Mouse (Mus musculus): ENCODE results near the gene Rftn1.
"Not testable (repeated sequence)": the region's sequence is repeated elsewhere in the genome, so short reads cannot be mapped to it uniquely, and the experiment has no call there.

The Rftn1 gene

GRCm38 (mm10) chr17:50127045-50127813, 63.2 kb downstream of the Rftn1 start:
- no peak for DNase-seq (ENCODE audit: low read depth, low spot score)

GRCm38 (mm10) chr17:50126545-50126944, 63.9 kb downstream of the Rftn1 start:
- DNase-seq (ENCODE audit: low read depth, low spot score), result no peak

DNA sequence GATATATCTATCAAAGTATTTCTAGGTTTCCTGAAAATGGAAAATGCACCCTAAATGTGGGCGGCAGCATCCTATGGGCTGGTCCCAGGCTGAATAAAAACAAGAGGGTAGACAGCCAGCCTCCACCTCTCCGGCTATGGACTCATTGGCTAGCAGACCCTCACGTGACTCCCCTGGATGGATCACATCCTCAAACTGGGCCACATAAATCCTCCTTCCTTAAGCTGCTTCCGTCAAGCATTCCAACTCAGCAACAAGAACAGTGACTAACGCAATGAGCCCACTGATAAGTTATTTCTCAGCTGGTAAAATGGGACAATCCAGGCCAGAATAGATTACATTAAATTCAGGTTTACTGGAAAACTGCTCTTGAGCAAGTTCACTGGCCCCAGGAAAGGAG, 64.6 kb downstream of the Rftn1 start:
- no peak for DNase-seq (ENCODE audit: low read depth, low spot score)

DNA sequence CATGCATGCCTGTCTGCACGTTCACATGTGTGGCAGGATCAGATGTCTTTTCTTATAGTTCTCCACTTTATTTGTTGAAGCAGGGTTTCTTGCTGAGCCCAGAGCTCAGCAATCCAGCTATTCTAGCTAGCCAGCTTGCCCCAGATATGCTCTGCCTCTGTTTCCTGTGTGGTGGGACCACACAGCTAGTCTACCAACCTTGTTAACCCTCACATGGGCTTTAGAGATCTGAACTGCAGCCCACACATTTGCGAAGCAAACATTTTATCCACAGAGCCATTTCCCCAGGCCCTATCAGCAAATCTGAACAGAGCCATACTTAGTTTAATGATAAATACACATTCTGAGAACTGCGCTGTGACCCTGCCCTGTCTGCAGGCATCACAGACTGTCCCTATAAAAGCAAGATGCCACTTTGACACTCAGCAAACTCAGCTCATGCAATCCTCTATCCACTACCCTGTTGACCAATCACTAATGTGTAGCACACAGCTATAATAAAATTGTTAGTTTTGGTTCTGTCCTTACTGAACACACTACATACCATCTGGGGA, 65.2 kb downstream of the Rftn1 start:
- DNase-seq (ENCODE audit: low read depth, low spot score), result no peak

DNA sequence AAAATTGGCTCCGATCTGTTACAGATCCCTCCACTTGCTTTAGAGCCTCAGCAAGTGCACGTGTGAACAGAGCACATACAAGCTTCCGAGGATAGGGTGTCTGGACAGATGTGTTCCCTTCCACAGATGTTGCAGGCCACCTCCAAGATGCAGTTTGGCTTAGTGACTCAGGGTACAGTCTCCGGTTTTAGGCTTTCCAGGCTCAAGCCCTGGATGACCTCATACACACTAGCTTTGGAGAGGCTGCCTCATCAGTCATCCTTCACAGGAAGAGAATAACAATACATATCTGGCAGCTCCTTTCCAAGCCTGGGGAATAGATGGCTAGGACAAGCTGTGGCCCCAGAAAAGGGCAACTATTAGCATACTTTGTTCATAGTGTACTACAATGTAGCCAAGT, 65.8 kb downstream of the Rftn1 start:
- DNase-seq (ENCODE audit: low read depth, low spot score), result no peak

DNA sequence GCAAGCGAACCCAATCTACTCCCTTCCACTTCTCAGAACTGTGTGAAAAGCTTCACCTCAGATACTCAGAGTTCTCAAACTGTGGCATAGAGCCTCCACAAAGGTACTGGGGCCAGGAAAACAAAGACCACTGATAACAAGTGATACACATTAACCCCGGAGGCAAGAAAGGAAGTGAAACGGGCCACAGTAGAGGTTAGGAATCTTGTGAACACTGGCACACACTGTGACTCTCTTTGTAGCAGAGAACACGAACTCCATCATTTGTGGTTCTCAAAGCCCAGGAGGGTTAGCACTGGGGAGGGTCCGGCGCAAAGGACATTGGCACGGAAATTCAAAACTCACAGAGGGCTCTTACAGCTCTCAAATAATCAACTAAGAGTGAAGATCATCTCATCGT, 67.9 kb downstream of the Rftn1 start:
- no peak for DNase-seq (ENCODE audit: low read depth, low spot score)

DNA sequence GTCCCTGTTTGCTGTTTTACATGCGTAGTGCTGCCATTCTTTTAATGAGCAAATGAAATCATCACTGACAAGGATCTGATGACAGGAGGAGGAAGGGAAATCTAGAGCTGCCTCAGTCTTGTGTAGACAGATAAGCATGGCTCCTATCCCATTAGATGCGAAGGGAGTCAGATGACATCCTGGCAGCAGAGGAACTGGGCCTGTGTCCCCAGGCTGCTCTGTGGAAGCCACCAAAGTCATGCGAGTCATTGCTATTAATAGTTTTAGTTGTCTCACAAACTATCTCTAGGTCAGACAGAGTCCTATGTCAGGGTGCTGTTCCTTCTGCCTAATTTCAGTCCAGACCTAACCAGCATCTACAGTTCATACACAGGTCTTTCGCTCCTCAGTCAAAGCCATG, 70.4 kb downstream of the Rftn1 start:
- no peak for DNase-seq (ENCODE audit: low read depth, low spot score)

DNA sequence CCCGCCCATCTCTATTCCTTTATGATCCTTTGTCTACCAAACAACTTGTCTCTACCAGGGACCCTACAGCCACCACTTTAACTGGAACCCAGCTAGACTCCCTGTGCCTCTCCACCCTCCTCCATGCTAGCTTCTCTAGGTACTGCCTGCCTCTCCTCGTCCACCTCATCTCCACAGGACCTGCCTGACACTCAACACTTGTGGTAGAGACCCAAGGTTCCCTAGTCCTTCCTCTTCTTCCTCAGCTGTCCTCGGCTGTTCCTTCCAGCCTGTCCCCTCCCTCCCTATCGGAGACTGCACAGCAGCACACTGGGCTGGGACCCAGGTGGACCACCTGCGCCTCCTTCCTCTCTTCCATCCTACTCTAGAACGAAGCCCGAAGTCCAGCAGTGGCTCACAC, 73.0 kb downstream of the Rftn1 start:
- DNase-seq (ENCODE audit: low read depth, low spot score), result no peak

DNA sequence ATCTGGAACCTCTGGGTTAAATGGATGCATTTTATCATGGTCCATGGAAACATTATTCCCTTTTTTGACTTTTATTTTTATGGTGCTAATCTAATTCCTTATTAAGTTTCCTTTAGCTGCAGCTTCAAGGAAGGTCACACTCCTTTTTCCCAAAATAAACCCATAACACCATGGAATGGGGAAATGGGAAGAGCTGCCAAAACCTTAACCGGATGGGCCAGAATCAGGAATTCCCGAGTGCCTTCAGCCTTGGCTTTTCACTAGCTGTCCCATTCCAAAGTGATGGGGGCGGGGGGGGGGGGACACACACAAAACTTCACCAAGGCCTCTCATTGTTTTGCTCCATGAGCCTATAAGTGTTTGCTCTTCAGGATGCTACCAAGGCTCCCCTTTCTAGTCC, 73.5 kb downstream of the Rftn1 start:
- DNase-seq (ENCODE audit: low read depth, low spot score), result no peak

DNA sequence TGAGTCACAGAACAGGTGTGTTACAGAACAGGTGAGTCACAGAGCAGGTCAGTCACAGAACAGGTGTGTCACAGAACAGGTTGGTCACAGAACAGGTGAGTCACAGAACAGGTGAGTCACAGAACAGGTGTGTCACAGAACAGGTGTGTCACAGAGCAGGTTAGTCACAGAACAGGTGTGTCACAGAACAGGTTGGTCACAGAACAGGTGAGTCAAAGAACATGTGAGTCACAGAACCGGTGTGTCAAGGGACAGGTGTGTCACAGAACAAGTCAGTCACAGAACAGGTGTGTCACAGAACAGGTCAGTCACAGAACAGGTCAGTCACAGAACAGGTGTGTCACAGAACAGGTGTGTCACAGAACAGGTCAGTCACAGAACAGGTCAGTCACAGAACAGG, 74.1 kb downstream of the Rftn1 start:
- DNase-seq (ENCODE audit: low read depth, low spot score), result not testable (repeated sequence)

DNA sequence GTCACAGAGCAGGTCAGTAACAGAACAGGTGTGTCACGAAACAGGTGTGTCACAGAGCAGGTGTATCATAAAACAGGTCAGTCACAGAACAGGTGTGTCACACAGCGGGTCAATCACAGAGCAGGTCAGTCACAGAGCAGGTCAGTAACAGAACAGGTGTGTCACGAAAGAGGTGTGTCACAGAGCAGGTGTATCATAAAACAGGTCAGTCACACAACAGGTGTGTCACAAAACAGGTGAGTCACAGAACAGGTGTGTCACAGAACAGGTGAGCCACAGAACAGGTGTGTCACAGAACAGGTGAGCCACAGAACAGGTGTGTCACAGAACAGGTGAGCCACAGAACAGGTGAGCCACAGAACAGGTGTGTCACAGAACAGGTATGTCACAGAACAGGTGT, 74.8 kb downstream of the Rftn1 start:
- not testable (repeated sequence) for DNase-seq (ENCODE audit: low read depth, low spot score)

- no peak for DNase-seq (ENCODE audit: low read depth, low spot score)
Measured at GRCm38 (mm10) chr17:50114659-50115058, 75.8 kb downstream of the Rftn1 start.

- DNase-seq (ENCODE audit: low read depth, low spot score), result peak; percentile 53
Measured at GRCm38 (mm10) chr17:50110650-50111415, 79.6 kb downstream of the Rftn1 start.

GRCm38 (mm10) chr17:50106811-50107210, 83.7 kb downstream of the Rftn1 start:
- no peak for DNase-seq (ENCODE audit: low read depth, low spot score)

- DNase-seq (ENCODE audit: low read depth, low spot score), result no peak
Measured at GRCm38 (mm10) chr17:50104131-50104530, 86.3 kb downstream of the Rftn1 start.

- DNase-seq (ENCODE audit: low read depth, low spot score), result no peak
Measured at GRCm38 (mm10) chr17:50101416-50101815, 89.1 kb downstream of the Rftn1 start.

- no peak for DNase-seq (ENCODE audit: low read depth, low spot score)
Measured at GRCm38 (mm10) chr17:50100070-50100469, 90.4 kb downstream of the Rftn1 start.

DNA sequence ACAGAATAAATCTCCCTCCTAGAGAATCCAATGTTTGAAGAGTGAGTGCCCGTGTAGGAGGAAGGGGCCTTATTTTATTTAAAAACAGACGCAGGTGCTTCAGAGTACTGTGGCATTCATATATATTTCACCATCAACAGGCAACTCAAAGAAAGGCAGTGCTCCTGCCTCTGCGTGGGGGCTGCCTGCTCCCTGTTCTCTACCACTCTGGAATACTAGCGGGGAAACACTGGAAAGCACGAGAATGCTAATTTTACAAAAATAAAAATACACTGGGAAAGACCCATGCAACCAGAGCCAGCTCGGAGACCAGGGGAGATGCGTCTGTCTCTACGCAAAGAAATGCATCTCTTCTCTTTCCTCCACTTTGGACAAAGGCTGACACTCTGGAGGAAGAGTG, 91.1 kb downstream of the Rftn1 start:
- DNase-seq (ENCODE audit: low read depth, low spot score), result no peak

- no peak for DNase-seq (ENCODE audit: low read depth, low spot score)
Measured at GRCm38 (mm10) chr17:50098297-50098696, 92.2 kb downstream of the Rftn1 start.

GRCm38 (mm10) chr17:50097831-50098230, 92.6 kb downstream of the Rftn1 start:
- no peak for DNase-seq (ENCODE audit: low read depth, low spot score)

DNA sequence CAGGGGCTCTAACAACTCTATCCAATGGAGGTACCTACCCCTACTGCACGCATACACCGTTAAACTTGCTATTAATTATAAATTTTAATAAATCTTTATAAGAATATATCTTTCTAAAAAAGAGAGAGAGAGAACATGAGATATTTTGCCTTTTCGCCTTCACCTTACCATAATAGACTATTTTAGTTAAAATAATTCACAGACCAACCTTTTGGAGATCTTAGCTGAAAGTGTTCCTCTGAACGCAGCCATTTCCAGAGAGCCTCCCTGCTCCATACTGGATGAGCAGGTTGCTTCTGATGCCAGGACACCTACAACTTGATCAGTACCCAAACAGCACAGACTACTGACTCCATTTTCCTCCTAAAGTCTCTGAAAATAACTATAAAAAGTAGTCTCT, 94.2 kb downstream of the Rftn1 start:
- DNase-seq (ENCODE audit: low read depth, low spot score), result no peak

- DNase-seq (ENCODE audit: low read depth, low spot score), result no peak
Measured at GRCm38 (mm10) chr17:50094596-50094995, 95.9 kb downstream of the Rftn1 start.

DNA sequence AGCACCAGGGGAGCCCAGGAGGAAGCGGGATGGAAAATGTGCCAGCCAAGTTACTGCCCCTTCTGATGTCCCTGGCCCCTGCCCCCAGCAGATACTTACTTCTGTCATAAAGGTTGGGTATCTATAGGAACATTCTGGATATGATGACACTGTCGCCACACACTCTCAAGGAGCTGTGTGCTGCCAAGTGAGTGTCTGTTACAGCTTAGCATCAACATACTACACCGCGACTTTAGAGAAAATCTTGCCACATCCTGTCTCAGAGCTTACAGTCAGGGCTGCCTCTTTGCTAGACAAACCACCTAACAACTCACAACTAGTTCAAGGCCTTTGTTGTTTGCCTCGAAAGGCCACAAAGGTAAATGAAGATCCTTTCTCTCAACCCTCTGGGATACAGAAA, 96.4 kb downstream of the Rftn1 start:
- no peak for DNase-seq (ENCODE audit: low read depth, low spot score)

Data from 3T3-L1 (cell line).